Mouse (Mus musculus): ENCODE measurements around the gene Zc3h8.

- no peak for TF ChIP-seq CTCF (IDR thresholded peaks at IDR 0.05; ENCODE audit: low read depth)
- TF ChIP-seq EP300 (optimal IDR thresholded peaks at IDR 0.05), result no peak
Observed at GRCm38 (mm10) chr2:128924799-128925198, 19.1 kb downstream of the Zc3h8 start.
